Mouse (Mus musculus): ENCODE data around the gene Kcnk7. TPM values are rescaled to one million over a fixed set of nuclear protein-coding genes. Genes with fewer than 3 reads are reported as not detected.

The Kcnk7 gene
- polyA plus RNA-seq, 1 experiment from 2014 or later = not detected

GRCm38 (mm10) chr19:5695849-5696462 is 8.2 kb upstream of the Kcnk7 start:
- H3K4me1 ChIP-seq (ENCODE audit: control insufficient read depth, insufficient read depth, low read length) = peaks cover 13% of the 10 kb centered on the region
- no peak overlapping the region for H3K27ac ChIP-seq (ENCODE audit: low read depth, low read length)
- 9% methylated on average over 41 of the region's 41 CpGs for WGBS
- H3K4me3 ChIP-seq (ENCODE audit: low read depth, low read length) = peak overlapping the region; percentile 19
- no peaks in the 10 kb centered on the region for H3K27me3 ChIP-seq (ENCODE audit: control insufficient read depth, insufficient read depth, low read length)
- ATAC-seq (ENCODE audit: low read depth) = no peak
- H3K4me2 ChIP-seq (ENCODE audit: low read depth, low read length) = peak overlapping the region; percentile 42
- 0 out of 2 replicates have a peak overlapping the region, but pooled peaks have one; percentile 21 for H3K9ac ChIP-seq (replicated peaks; ENCODE audit: low read depth, low read length)
- no peaks in the 10 kb centered on the region for H3K9me3 ChIP-seq (ENCODE audit: control insufficient read depth, low read length)
- peaks cover 54% of the 10 kb centered on the region for H3K36me3 ChIP-seq (ENCODE audit: control insufficient read depth, insufficient read depth, low read length)

- no peak overlapping the region for H3K9ac ChIP-seq (replicated peaks; ENCODE audit: low read depth, low read length)
- no peak overlapping the region for H3K4me3 ChIP-seq (ENCODE audit: low read depth, low read length)
- no peak overlapping the region for H3K27ac ChIP-seq (ENCODE audit: low read depth, low read length)
- H3K4me2 ChIP-seq (ENCODE audit: low read depth, low read length) = no peak overlapping the region
- H3K9me3 ChIP-seq (ENCODE audit: control insufficient read depth, low read length) = no peaks in the 10 kb centered on the region
- ATAC-seq (ENCODE audit: low read depth) = peak; percentile 49; the same call in 1 of the 2 replicates
- 0 out of 2 replicates have a peak, but pooled peaks cover 4% of the 10 kb centered on the region for H3K4me1 ChIP-seq (ENCODE audit: control insufficient read depth, insufficient read depth, low read length)
- no peaks in the 10 kb centered on the region for H3K27me3 ChIP-seq (ENCODE audit: control insufficient read depth, insufficient read depth, low read length)
- peaks cover 42% of the 10 kb centered on the region for H3K36me3 ChIP-seq (ENCODE audit: control insufficient read depth, insufficient read depth, low read length)
- whole genome bisulfite sequencing = 51% methylated on average over 10 of the region's 10 CpGs
Observed at GRCm38 (mm10) chr19:5704801-5705571, 819 bp downstream of the Kcnk7 start.

- Histone ChIP-seq H3K36me3 (ENCODE audit: control insufficient read depth, insufficient read depth, low read length) (peaks cover 35% of the 10 kb centered on the region), H3K27ac (ENCODE audit: low read depth, low read length) (no peak overlapping the region), H3K4me3 (ENCODE audit: low read depth, low read length) (no peak overlapping the region), H3K4me2 (ENCODE audit: low read depth, low read length) (no peak overlapping the region), H3K9me3 (ENCODE audit: control insufficient read depth, low read length) (no peaks in the 10 kb centered on the region), H3K9ac (replicated peaks; ENCODE audit: low read depth, low read length) (no peak overlapping the region), H3K4me1 (ENCODE audit: control insufficient read depth, insufficient read depth, low read length) (no peaks in the 10 kb centered on the region), H3K27me3 (ENCODE audit: control insufficient read depth, insufficient read depth, low read length) (no peaks in the 10 kb centered on the region)
- ATAC-seq (ENCODE audit: low read depth) = no peak
- 93% methylated on average over 6 of the region's 6 CpGs for WGBS
Observed at GRCm38 (mm10) chr19:5710068-5710467, 5.9 kb downstream of the Kcnk7 start.

- H3K4me3 ChIP-seq (ENCODE audit: low read depth, low read length) = no peak overlapping the region
- no peak overlapping the region for H3K27ac ChIP-seq (ENCODE audit: low read depth, low read length)
- no peak overlapping the region for H3K9ac ChIP-seq (replicated peaks; ENCODE audit: low read depth, low read length)
- H3K36me3 ChIP-seq (ENCODE audit: control insufficient read depth, insufficient read depth, low read length) = peaks cover 35% of the 10 kb centered on the region
- no peaks in the 10 kb centered on the region for H3K9me3 ChIP-seq (ENCODE audit: control insufficient read depth, low read length)
- H3K4me1 ChIP-seq (ENCODE audit: control insufficient read depth, insufficient read depth, low read length) = no peaks in the 10 kb centered on the region
- WGBS = 76% methylated on average over 8 of the region's 8 CpGs
- H3K27me3 ChIP-seq (ENCODE audit: control insufficient read depth, insufficient read depth, low read length) = no peaks in the 10 kb centered on the region
- no peak overlapping the region for H3K4me2 ChIP-seq (ENCODE audit: low read depth, low read length)
- ATAC-seq (ENCODE audit: low read depth) = no peak
Observed at GRCm38 (mm10) chr19:5710581-5710980, 6.4 kb downstream of the Kcnk7 start.

- H3K27me3 ChIP-seq (ENCODE audit: control insufficient read depth, insufficient read depth, low read length) = no peaks in the 10 kb centered on the region
- H3K27ac ChIP-seq (ENCODE audit: low read depth, low read length) = no peak overlapping the region
- H3K4me1 ChIP-seq (ENCODE audit: control insufficient read depth, insufficient read depth, low read length) = no peaks in the 10 kb centered on the region
- H3K4me3 ChIP-seq (ENCODE audit: low read depth, low read length) = no peak overlapping the region
- WGBS = 4% methylated on average over 3 of the region's 3 CpGs
- no peaks in the 10 kb centered on the region for H3K9me3 ChIP-seq (ENCODE audit: control insufficient read depth, low read length)
- H3K4me2 ChIP-seq (ENCODE audit: low read depth, low read length) = no peak overlapping the region
- peaks cover 35% of the 10 kb centered on the region for H3K36me3 ChIP-seq (ENCODE audit: control insufficient read depth, insufficient read depth, low read length)
- no peak for ATAC-seq (ENCODE audit: low read depth)
- no peak overlapping the region for H3K9ac ChIP-seq (replicated peaks; ENCODE audit: low read depth, low read length)
Observed at GRCm38 (mm10) chr19:5711218-5711617, 7.1 kb downstream of the Kcnk7 start.

- no peak overlapping the region for H3K27ac ChIP-seq (ENCODE audit: low read depth, low read length)
- 93% methylated on average over 14 of the region's 14 CpGs for WGBS
- no peak overlapping the region for H3K4me2 ChIP-seq (ENCODE audit: low read depth, low read length)
- no peaks in the 10 kb centered on the region for H3K4me1 ChIP-seq (ENCODE audit: control insufficient read depth, insufficient read depth, low read length)
- no peak for ATAC-seq (ENCODE audit: low read depth)
- H3K4me3 ChIP-seq (ENCODE audit: low read depth, low read length) = no peak overlapping the region
- no peaks in the 10 kb centered on the region for H3K9me3 ChIP-seq (ENCODE audit: control insufficient read depth, low read length)
- no peaks in the 10 kb centered on the region for H3K27me3 ChIP-seq (ENCODE audit: control insufficient read depth, insufficient read depth, low read length)
- H3K9ac ChIP-seq (replicated peaks; ENCODE audit: low read depth, low read length) = no peak overlapping the region
- H3K36me3 ChIP-seq (ENCODE audit: control insufficient read depth, insufficient read depth, low read length) = peaks cover 35% of the 10 kb centered on the region
Observed at GRCm38 (mm10) chr19:5711907-5712460, 7.8 kb downstream of the Kcnk7 start.

- H3K9ac ChIP-seq (replicated peaks; ENCODE audit: low read depth, low read length) = no peak overlapping the region
- no peak overlapping the region for H3K4me3 ChIP-seq (ENCODE audit: low read depth, low read length)
- no peak overlapping the region for H3K27ac ChIP-seq (ENCODE audit: low read depth, low read length)
Observed at GRCm38 (mm10) chr19:5713255-5713654, 9.1 kb downstream of the Kcnk7 start.

GRCm38 (mm10) chr19:5713730-5714129 is 9.6 kb downstream of the Kcnk7 start:
- 18% methylated on average over 2 of the region's 2 CpGs for WGBS
- H3K4me2 ChIP-seq (ENCODE audit: low read depth, low read length) = no peak overlapping the region
- ATAC-seq (ENCODE audit: low read depth) = no peak

More at GRCm38 (mm10) chr19:5713255-5713654, 9.1 kb downstream of the Kcnk7 start:
- Histone ChIP-seq H3K4me2 (ENCODE audit: low read depth, low read length) (no peak overlapping the region), H3K27me3 (ENCODE audit: control insufficient read depth, insufficient read depth, low read length) (no peaks in the 10 kb centered on the region), H3K4me1 (ENCODE audit: control insufficient read depth, insufficient read depth, low read length) (no peaks in the 10 kb centered on the region), H3K9me3 (ENCODE audit: control insufficient read depth, low read length) (no peaks in the 10 kb centered on the region), H3K36me3 (ENCODE audit: control insufficient read depth, insufficient read depth, low read length) (peaks cover 29% of the 10 kb centered on the region)
- WGBS = 87% methylated on average over 5 of the region's 5 CpGs
- ATAC-seq (ENCODE audit: low read depth) = no peak

More at GRCm38 (mm10) chr19:5713730-5714129, 9.6 kb downstream of the Kcnk7 start:
- Histone ChIP-seq H3K9me3 (ENCODE audit: control insufficient read depth, low read length) (no peaks in the 10 kb centered on the region), H3K27me3 (ENCODE audit: control insufficient read depth, insufficient read depth, low read length) (no peaks in the 10 kb centered on the region), H3K36me3 (ENCODE audit: control insufficient read depth, insufficient read depth, low read length) (peaks cover 25% of the 10 kb centered on the region), H3K27ac (ENCODE audit: low read depth, low read length) (no peak overlapping the region), H3K4me3 (ENCODE audit: low read depth, low read length) (no peak overlapping the region), H3K4me1 (ENCODE audit: control insufficient read depth, insufficient read depth, low read length) (no peaks in the 10 kb centered on the region), H3K9ac (replicated peaks; ENCODE audit: low read depth, low read length) (no peak overlapping the region)

All from neural tube, embryonic 14.5 days (tissue).